Mouse (Mus musculus): ENCODE data around the gene Olfr464. TPM values are rescaled to one million over a fixed set of nuclear protein-coding genes. Genes with fewer than 3 reads are reported as not detected.
"Not testable (repeated sequence)": the region's sequence is repeated elsewhere in the genome, so short reads cannot be mapped to it uniquely, and the experiment has no call there.

Gene Olfr464
- polyA plus RNA-seq, 1 experiment from 2014 or later, result 0.10 TPM

GRCm38 (mm10) chr11:87916005-87916404 is 4.8 kb downstream of the Olfr464 start:
- Histone ChIP-seq H3K4me3 (no peak overlapping the region), H3K27ac (no peak overlapping the region), H3K36me3 (no peaks in the 10 kb centered on the region), H3K9me3 (no peaks in the 10 kb centered on the region), H3K27me3 (no peaks in the 10 kb centered on the region), H3K4me2 (replicated peaks) (no peak overlapping the region), H3K9ac (no peak overlapping the region), H3K4me1 (no peaks in the 10 kb centered on the region)
- no peak for ATAC-seq (ENCODE audit: insufficient number of reproducible peaks, insufficient read depth, low FRiP score, low TSS enrichment)
- WGBS, result 92% methylated on average over 1 of the region's 1 CpGs

- no peak overlapping the region for H3K4me2 ChIP-seq (replicated peaks)
- no peaks in the 10 kb centered on the region for H3K36me3 ChIP-seq
- 71% methylated on average over 3 of the region's 3 CpGs for WGBS
- no peaks in the 10 kb centered on the region for H3K9me3 ChIP-seq
- 0 out of 2 replicates have a peak, but pooled peaks cover 4% of the 10 kb centered on the region for H3K27me3 ChIP-seq
- no peak overlapping the region for H3K9ac ChIP-seq
- ATAC-seq (ENCODE audit: insufficient number of reproducible peaks, insufficient read depth, low FRiP score, low TSS enrichment), result no peak
- H3K4me1 ChIP-seq, result no peaks in the 10 kb centered on the region
- no peak overlapping the region for H3K27ac ChIP-seq
- no peak overlapping the region for H3K4me3 ChIP-seq
Measured at GRCm38 (mm10) chr11:87904331-87904730, 16.4 kb downstream of the Olfr464 start.

- Histone ChIP-seq H3K27me3 (peaks cover 6% of the 10 kb centered on the region; the same call in 1 of the 2 replicates), H3K4me2 (replicated peaks) (no peak within 1 kb of the TSS), H3K4me1 (no peaks in the 10 kb centered on the region), H3K27ac (no peak within 1 kb of the TSS), H3K9me3 (no peaks in the 10 kb centered on the region), H3K9ac (no peak within 1 kb of the TSS), H3K36me3 (no peaks in the 10 kb centered on the region), H3K4me3 (no peak within 1 kb of the TSS)
- ATAC-seq (ENCODE audit: insufficient number of reproducible peaks, insufficient read depth, low FRiP score, low TSS enrichment), result no peak
Measured at GRCm38 (mm10) chr11:87897287-87897686, 23.5 kb downstream of the Olfr464 start, which contains the start of gene Olfr463. Olfr463 (minus strand) TSS chr11:87897387.

- 86% methylated on average over 6 of the region's 6 CpGs for WGBS
- no peaks in the 10 kb centered on the region for H3K27me3 ChIP-seq
- H3K4me1 ChIP-seq, result no peaks in the 10 kb centered on the region
- no peaks in the 10 kb centered on the region for H3K36me3 ChIP-seq
- no peak within 1 kb of the TSS for H3K4me3 ChIP-seq
- H3K27ac ChIP-seq, result no peak within 1 kb of the TSS
- no peaks in the 10 kb centered on the region for H3K9me3 ChIP-seq
- no peak within 1 kb of the TSS for H3K4me2 ChIP-seq (replicated peaks)
- no peak for ATAC-seq (ENCODE audit: insufficient number of reproducible peaks, insufficient read depth, low FRiP score, low TSS enrichment)
- H3K9ac ChIP-seq, result no peak within 1 kb of the TSS
Measured at GRCm38 (mm10) chr11:87892168-87892567, 28.6 kb downstream of the Olfr464 start, which contains the start of gene Olfr462. Olfr462 (minus strand) TSS chr11:87892268.

- Histone ChIP-seq H3K9ac (no peak overlapping the region), H3K4me2 (replicated peaks) (no peak overlapping the region), H3K27me3 (no peaks in the 10 kb centered on the region), H3K36me3 (no peaks in the 10 kb centered on the region), H3K4me3 (no peak overlapping the region), H3K9me3 (no peaks in the 10 kb centered on the region), H3K27ac (no peak overlapping the region), H3K4me1 (no peaks in the 10 kb centered on the region)
- WGBS, result 73% methylated on average over 5 of the region's 5 CpGs
- no peak for ATAC-seq (ENCODE audit: insufficient number of reproducible peaks, insufficient read depth, low FRiP score, low TSS enrichment)
Measured at GRCm38 (mm10) chr11:87884856-87885255, 35.9 kb downstream of the Olfr464 start.

GRCm38 (mm10) chr11:87883493-87883892 is 37.3 kb downstream of the Olfr464 start:
- Histone ChIP-seq H3K4me1 (no peaks in the 10 kb centered on the region), H3K36me3 (no peaks in the 10 kb centered on the region), H3K9ac (no peak overlapping the region), H3K4me3 (no peak overlapping the region), H3K27ac (no peak overlapping the region), H3K4me2 (replicated peaks) (no peak overlapping the region), H3K9me3 (no peaks in the 10 kb centered on the region), H3K27me3 (no peaks in the 10 kb centered on the region)
- 37% methylated on average over 5 of the region's 5 CpGs for WGBS
- no peak for ATAC-seq (ENCODE audit: insufficient number of reproducible peaks, insufficient read depth, low FRiP score, low TSS enrichment)

- Histone ChIP-seq H3K4me3 (no peak overlapping the region), H3K27ac (no peak overlapping the region), H3K9me3 (no peaks in the 10 kb centered on the region), H3K27me3 (no peaks in the 10 kb centered on the region), H3K9ac (no peak overlapping the region), H3K4me1 (no peaks in the 10 kb centered on the region), H3K4me2 (replicated peaks) (no peak overlapping the region), H3K36me3 (no peaks in the 10 kb centered on the region)
- WGBS, result 65% methylated on average over 4 of the region's 4 CpGs
- ATAC-seq (ENCODE audit: insufficient number of reproducible peaks, insufficient read depth, low FRiP score, low TSS enrichment), result no peak
Measured at GRCm38 (mm10) chr11:87881714-87882113, 39.1 kb downstream of the Olfr464 start.

- no peaks in the 10 kb centered on the region for H3K4me1 ChIP-seq
- no peak overlapping the region for H3K27ac ChIP-seq
- H3K4me3 ChIP-seq, result no peak overlapping the region
- no peaks in the 10 kb centered on the region for H3K36me3 ChIP-seq
- no peaks in the 10 kb centered on the region for H3K27me3 ChIP-seq
- no peak for ATAC-seq (ENCODE audit: insufficient number of reproducible peaks, insufficient read depth, low FRiP score, low TSS enrichment)
- no peaks in the 10 kb centered on the region for H3K9me3 ChIP-seq
- WGBS, result 74% methylated on average over 9 of the region's 9 CpGs
- no peak overlapping the region for H3K4me2 ChIP-seq (replicated peaks)
- no peak overlapping the region for H3K9ac ChIP-seq
Measured at GRCm38 (mm10) chr11:87879826-87880225, 40.9 kb downstream of the Olfr464 start.

- 78% methylated on average over 6 of the region's 6 CpGs for WGBS
Measured at GRCm38 (mm10) chr11:87875436-87875835, 45.3 kb downstream of the Olfr464 start, which contains the start of gene Epx. Epx (minus strand) TSS chr11:87875536.

GRCm38 (mm10) chr11:87871766-87872165 is 49.0 kb downstream of the Olfr464 start:
- 48% methylated on average over 8 of the region's 8 CpGs for WGBS
- Histone ChIP-seq H3K4me2 (replicated peaks) (no peak overlapping the region), H3K27me3 (no peaks in the 10 kb centered on the region), H3K4me3 (no peak overlapping the region), H3K36me3 (no peaks in the 10 kb centered on the region), H3K9me3 (no peaks in the 10 kb centered on the region), H3K9ac (no peak overlapping the region), H3K27ac (no peak overlapping the region), H3K4me1 (no peaks in the 10 kb centered on the region)
- ATAC-seq (ENCODE audit: insufficient number of reproducible peaks, insufficient read depth, low FRiP score, low TSS enrichment), result no peak

More at GRCm38 (mm10) chr11:87875436-87875835, 45.3 kb downstream of the Olfr464 start, which contains the start of gene Epx:
- Histone ChIP-seq H3K27me3 (no peaks in the 10 kb centered on the region), H3K27ac (no peak within 1 kb of the TSS), H3K4me1 (no peaks in the 10 kb centered on the region), H3K4me2 (replicated peaks) (no peak within 1 kb of the TSS), H3K4me3 (no peak within 1 kb of the TSS), H3K36me3 (no peaks in the 10 kb centered on the region), H3K9me3 (no peaks in the 10 kb centered on the region), H3K9ac (no peak within 1 kb of the TSS)
- ATAC-seq (ENCODE audit: insufficient number of reproducible peaks, insufficient read depth, low FRiP score, low TSS enrichment), result no peak

- Histone ChIP-seq H3K4me2 (replicated peaks) (no peak overlapping the region), H3K9ac (no peak overlapping the region), H3K9me3 (no peaks in the 10 kb centered on the region), H3K27ac (no peak overlapping the region), H3K27me3 (no peaks in the 10 kb centered on the region), H3K4me3 (no peak overlapping the region), H3K4me1 (no peaks in the 10 kb centered on the region), H3K36me3 (no peaks in the 10 kb centered on the region)
- 76% methylated on average over 2 of the region's 2 CpGs for WGBS
- no peak for ATAC-seq (ENCODE audit: insufficient number of reproducible peaks, insufficient read depth, low FRiP score, low TSS enrichment)
Measured at GRCm38 (mm10) chr11:87870096-87870495, 50.7 kb downstream of the Olfr464 start.

GRCm38 (mm10) chr11:87866891-87867290 is 53.9 kb downstream of the Olfr464 start:
- not testable (repeated sequence) for H3K4me2 ChIP-seq (replicated peaks); H3K27ac ChIP-seq; H3K9me3 ChIP-seq; H3K4me3 ChIP-seq; H3K27me3 ChIP-seq; ATAC-seq (ENCODE audit: insufficient number of reproducible peaks, insufficient read depth, low FRiP score, low TSS enrichment); H3K9ac ChIP-seq; H3K4me1 ChIP-seq
- peaks cover 18% of the 10 kb centered on the region for H3K36me3 ChIP-seq
- 90% methylated on average over 1 of the region's 2 CpGs for WGBS

Data from embryonic facial prominence, embryonic 12.5 days (tissue).